Mouse (Mus musculus): ENCODE results near the gene Smad3. TPM values are rescaled to one million over a fixed set of nuclear protein-coding genes. Genes with fewer than 3 reads are reported as not detected.
A peak's percentile ranks its signal among the peaks of the same experiment; 100 is the strongest.

The Smad3 gene
- polyA plus RNA-seq, 1 experiment from 2014 or later: 8.7 TPM

- WGBS: 23% methylated on average over 2 of the region's 2 CpGs
- Histone ChIP-seq H3K4me1 (peaks cover 18% of the 10 kb centered on the region), H3K4me2 (no peak overlapping the region), H3K9me3 (replicated peaks) (no peaks in the 10 kb centered on the region), H3K27ac (replicated peaks) (no peak overlapping the region), H3K9ac (replicated peaks) (no peak overlapping the region), H3K4me3 (replicated peaks) (no peak overlapping the region), H3K36me3 (no peaks in the 10 kb centered on the region), H3K27me3 (replicated peaks) (no peaks in the 10 kb centered on the region)
- no peak for ATAC-seq (ENCODE audit: low FRiP score)
These were observed 29.3 kb upstream of the Smad3 start for GRCm38 (mm10) chr9:63787086-63787485.

DNA sequence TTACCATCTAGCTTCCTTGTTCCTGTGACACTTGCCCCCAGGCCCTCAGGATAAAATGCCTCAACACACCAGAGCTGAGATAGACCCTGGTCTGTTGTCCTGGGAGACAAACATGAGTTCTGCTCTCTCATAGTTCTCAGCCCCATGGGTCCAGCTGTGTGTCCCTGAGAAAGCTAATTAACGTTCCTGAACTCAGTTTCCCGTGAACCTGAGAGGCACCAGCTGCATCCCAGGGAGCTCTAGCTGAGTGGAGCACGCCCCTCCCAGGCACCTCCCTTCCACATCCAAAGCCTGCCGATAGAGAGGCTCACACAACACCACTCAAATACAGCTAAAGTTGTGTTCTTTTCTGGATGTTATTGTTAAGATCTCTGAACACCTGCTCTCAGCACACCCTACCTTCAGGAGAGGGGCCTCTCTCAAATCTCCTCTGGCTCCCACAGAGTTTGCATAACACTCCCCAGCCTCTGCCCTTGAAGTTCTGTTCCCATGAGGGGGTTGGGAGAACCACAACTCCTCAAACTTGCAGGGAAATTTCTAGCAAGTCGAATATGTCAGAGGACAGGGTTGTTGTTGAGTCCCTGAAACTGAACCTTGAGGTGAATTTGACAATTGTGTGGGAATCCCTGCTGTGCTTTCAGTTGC, 28.4 kb upstream of the Smad3 start:
- no peaks in the 10 kb centered on the region for H3K36me3 ChIP-seq
- peaks cover 12% of the 10 kb centered on the region for H3K4me1 ChIP-seq
- no peaks in the 10 kb centered on the region for H3K9me3 ChIP-seq (replicated peaks)
- H3K4me2 ChIP-seq: no peak overlapping the region
- H3K27ac ChIP-seq (replicated peaks): no peak overlapping the region
- 0 out of 2 replicates have a peak, but pooled peaks cover 4% of the 10 kb centered on the region for H3K27me3 ChIP-seq (replicated peaks)
- no peak overlapping the region for H3K4me3 ChIP-seq (replicated peaks)
- no peak overlapping the region for H3K9ac ChIP-seq (replicated peaks)
- WGBS: 18% methylated on average over 5 of the region's 5 CpGs
- no peak for ATAC-seq (ENCODE audit: low FRiP score)

DNA sequence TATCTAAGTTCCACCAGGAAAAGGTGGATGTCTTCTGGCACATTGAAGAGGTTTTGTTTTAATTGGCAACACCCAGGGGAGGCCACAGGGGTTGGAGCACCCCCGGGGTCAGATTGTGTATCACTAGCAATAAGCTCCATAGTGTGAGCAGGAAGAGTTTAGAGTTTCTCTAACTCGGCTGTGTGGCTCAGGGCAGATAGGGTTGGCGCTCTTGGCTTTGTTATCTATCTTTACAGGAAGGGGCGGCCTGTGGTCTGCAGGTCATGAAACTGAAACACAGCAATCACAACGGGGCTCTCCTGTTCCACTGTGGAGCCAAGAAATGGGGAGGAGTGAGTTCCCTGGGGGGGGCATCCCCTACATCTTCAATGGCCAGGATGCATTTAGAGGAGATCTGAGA, 27.7 kb upstream of the Smad3 start:
- no peak overlapping the region for H3K9ac ChIP-seq (replicated peaks)
- no peak for ATAC-seq (ENCODE audit: low FRiP score)
- WGBS: 66% methylated on average over 5 of the region's 5 CpGs

DNA sequence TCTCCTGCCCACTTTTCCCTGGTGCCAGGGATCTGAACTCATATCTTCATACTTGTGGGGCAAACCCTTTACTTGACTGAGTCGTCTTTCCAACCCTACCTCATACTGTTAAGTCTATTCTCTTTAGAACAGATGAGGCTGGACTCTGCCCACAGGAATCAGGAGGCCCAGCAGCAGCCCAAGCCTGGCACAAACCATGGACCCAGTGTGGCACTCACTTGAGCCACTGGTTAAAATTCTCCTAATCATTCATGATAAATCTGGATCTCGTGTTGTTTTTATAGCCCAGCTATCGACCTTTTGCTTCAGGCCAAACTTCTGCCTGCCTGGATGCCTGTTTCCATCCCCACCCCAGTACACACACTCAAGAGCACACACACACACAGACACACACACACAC, 26.8 kb upstream of the Smad3 start:
- no peak overlapping the region for H3K9ac ChIP-seq (replicated peaks)
- WGBS: 72% methylated on average over 3 of the region's 3 CpGs
- peaks cover 4% of the 10 kb centered on the region; the same call in 1 of the 2 replicates for H3K27me3 ChIP-seq (replicated peaks)
- no peaks in the 10 kb centered on the region for H3K9me3 ChIP-seq (replicated peaks)
- H3K4me3 ChIP-seq (replicated peaks): no peak overlapping the region
- H3K4me1 ChIP-seq: peaks cover 21% of the 10 kb centered on the region
- no peak for ATAC-seq (ENCODE audit: low FRiP score)
- H3K36me3 ChIP-seq: no peaks in the 10 kb centered on the region
- H3K27ac ChIP-seq (replicated peaks): no peak overlapping the region
- no peak overlapping the region for H3K4me2 ChIP-seq

More for the DNA sequence above, 27.7 kb upstream of the Smad3 start:
- Histone ChIP-seq H3K27ac (replicated peaks) (no peak overlapping the region), H3K9me3 (replicated peaks) (no peaks in the 10 kb centered on the region), H3K4me2 (no peak overlapping the region), H3K4me1 (peaks cover 14% of the 10 kb centered on the region), H3K36me3 (no peaks in the 10 kb centered on the region), H3K4me3 (replicated peaks) (no peak overlapping the region), H3K27me3 (replicated peaks) (peaks cover 4% of the 10 kb centered on the region; the same call in 1 of the 2 replicates)

DNA sequence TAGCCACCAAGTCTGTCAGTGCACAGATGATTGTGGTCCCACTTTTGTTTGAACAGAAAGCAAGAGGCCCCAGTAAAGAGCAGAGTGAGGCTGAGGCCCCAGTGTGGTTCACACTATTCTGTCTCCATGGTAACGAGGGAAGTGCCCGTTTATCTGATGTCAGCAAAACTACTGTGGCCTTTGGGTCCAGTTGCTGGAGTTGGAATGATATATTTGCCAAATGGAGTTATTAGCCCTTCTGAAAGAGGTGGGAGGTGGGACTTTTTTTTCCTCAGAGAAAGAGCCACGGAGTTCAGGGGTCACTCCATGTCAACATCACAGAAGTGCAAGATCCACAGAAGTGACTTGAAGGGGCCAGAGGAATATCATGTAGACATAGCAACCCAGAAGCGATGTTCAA, 24.9 kb upstream of the Smad3 start:
- no peak; the same call in 1 of the 2 replicates for ATAC-seq (ENCODE audit: low FRiP score)
- 11% methylated on average over 4 of the region's 4 CpGs for WGBS
- peaks cover 19% of the 10 kb centered on the region for H3K4me1 ChIP-seq
- no peak overlapping the region for H3K4me2 ChIP-seq
- H3K9ac ChIP-seq (replicated peaks): no peak overlapping the region
- H3K36me3 ChIP-seq: no peaks in the 10 kb centered on the region
- H3K4me3 ChIP-seq (replicated peaks): no peak overlapping the region
- no peaks in the 10 kb centered on the region for H3K9me3 ChIP-seq (replicated peaks)
- H3K27me3 ChIP-seq (replicated peaks): peaks cover 4% of the 10 kb centered on the region; the same call in 1 of the 2 replicates
- no peak overlapping the region; the same call in 1 of the 2 replicates for H3K27ac ChIP-seq (replicated peaks)

DNA sequence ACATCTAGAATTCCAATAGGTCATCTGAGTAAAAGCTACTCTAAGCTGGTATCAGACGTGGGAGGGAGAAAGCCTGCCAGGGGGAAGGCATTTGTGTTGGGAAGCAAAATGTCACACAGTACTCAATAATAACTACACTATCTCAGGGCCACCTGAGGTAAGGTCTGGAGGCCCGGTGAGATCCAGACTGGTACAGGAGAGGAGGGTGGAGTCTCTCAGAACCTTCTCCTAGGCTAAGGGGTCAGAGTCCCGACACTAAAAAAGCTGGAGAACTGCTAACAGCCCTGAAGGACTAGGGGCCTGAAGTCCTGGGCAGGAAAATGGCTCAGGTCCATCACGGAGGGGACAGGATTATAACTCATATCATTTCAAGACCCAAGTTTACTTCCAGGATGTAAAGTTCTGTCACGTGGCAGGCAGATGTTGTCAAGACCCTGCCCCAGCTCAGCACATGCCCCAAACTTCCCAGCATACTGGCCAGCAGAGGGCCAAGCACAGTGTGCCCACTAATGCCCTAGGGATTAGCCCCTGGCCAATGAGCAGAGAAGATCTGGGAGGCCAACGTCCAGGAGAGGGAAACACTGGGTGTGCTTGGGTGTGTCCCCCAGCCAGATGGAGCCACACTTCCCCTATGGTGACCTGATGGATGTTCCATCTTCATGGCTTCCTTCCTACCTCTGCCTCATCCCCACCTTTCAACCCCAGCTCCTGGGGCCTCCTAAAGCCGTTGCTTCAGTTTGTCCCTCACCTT, 24.1 kb upstream of the Smad3 start:
- no peaks in the 10 kb centered on the region for H3K9me3 ChIP-seq (replicated peaks)
- peaks cover 19% of the 10 kb centered on the region for H3K4me1 ChIP-seq
- H3K36me3 ChIP-seq: no peaks in the 10 kb centered on the region
- no peak for ATAC-seq (ENCODE audit: low FRiP score)
- H3K27ac ChIP-seq (replicated peaks): no peak overlapping the region
- no peak overlapping the region for H3K4me2 ChIP-seq
- H3K9ac ChIP-seq (replicated peaks): no peak overlapping the region
- peaks cover 4% of the 10 kb centered on the region; the same call in 1 of the 2 replicates for H3K27me3 ChIP-seq (replicated peaks)
- no peak overlapping the region for H3K4me3 ChIP-seq (replicated peaks)
- WGBS: 80% methylated on average over 7 of the region's 7 CpGs

DNA sequence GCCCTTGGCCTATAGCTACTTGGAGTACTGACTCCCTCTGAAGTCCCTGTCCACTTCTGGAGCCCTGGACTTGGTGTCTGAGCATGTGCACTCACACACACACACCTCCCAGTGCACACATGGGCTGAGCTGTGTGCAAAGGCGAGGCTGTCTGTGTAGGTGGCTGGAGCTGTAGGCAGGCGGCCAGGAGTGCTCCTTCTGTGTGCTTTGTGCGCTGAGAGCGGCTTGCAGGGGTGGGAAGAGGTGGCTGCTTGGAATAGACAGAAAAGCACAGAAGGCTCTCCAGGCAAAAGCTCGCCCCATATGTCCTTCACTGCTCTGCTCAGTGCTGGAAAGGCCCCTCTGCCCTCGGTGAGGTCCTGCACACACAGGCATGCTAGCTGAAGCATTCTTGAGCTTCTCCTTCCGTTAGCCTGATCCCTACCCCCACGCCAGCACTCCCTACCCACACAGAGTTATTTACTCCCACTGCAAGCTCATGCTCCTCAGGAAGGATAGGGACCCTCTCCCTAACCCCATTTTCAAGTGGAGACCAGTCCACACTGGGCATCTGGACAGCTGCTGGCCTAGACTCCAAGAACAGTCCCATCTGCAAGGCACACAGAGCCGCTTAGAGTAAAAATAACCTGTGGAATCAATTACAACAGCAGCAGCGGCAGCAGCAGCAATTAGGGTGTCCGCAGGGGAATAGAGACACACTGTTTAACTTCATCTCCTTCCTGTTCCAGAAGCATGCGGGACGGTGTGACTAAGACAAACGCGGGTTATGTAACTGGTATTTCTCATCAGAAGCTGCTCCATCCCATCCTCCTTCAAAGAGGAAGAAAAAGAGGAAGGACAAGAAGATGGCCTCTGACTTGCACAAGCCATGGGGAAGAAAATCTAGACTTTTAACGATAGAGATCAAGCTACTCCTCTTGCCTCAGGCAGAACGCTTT, 22.4 kb upstream of the Smad3 start:
- Histone ChIP-seq H3K4me3 (replicated peaks) (no peak overlapping the region), H3K27ac (replicated peaks) (0 out of 2 replicates have a peak overlapping the region, but pooled peaks have one; percentile 13), H3K9ac (replicated peaks) (no peak overlapping the region), H3K36me3 (no peaks in the 10 kb centered on the region), H3K9me3 (replicated peaks) (no peaks in the 10 kb centered on the region), H3K4me2 (no peak overlapping the region), H3K27me3 (replicated peaks) (peaks cover 4% of the 10 kb centered on the region; the same call in 1 of the 2 replicates), H3K4me1 (peaks cover 19% of the 10 kb centered on the region)
- WGBS: 55% methylated on average over 17 of the region's 17 CpGs
- ATAC-seq (ENCODE audit: low FRiP score): no peak

DNA sequence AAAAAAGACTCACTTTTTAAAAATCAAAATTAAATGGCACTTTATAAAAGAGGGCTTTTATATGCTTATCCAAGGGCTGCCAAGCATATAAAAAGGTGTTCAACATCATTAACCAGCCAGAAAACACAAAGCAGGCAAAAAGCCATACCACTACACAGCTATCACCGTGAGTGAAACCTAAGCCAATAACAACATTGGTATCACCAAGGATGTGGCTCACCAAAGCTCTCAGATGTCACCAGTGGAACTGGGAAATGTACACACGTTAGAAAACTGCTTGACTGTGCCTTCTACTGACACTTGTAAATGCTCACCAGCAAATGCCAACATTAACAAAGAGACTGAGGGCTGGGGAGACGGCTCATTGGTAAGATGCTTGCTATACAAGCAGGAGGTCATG, 18.9 kb upstream of the Smad3 start:
- H3K9ac ChIP-seq (replicated peaks): no peak overlapping the region
- no peak overlapping the region for H3K4me2 ChIP-seq
- no peaks in the 10 kb centered on the region for H3K36me3 ChIP-seq
- peaks cover 19% of the 10 kb centered on the region for H3K4me1 ChIP-seq
- ATAC-seq (ENCODE audit: low FRiP score): no peak
- H3K4me3 ChIP-seq (replicated peaks): no peak overlapping the region
- H3K9me3 ChIP-seq (replicated peaks): no peaks in the 10 kb centered on the region
- no peak overlapping the region for H3K27ac ChIP-seq (replicated peaks)
- H3K27me3 ChIP-seq (replicated peaks): peaks cover under 1% of the 10 kb centered on the region; the same call in 1 of the 2 replicates
- WGBS: 83% methylated on average over 3 of the region's 3 CpGs

- no peaks in the 10 kb centered on the region for H3K36me3 ChIP-seq
- no peaks in the 10 kb centered on the region for H3K9me3 ChIP-seq (replicated peaks)
- no peak overlapping the region for H3K9ac ChIP-seq (replicated peaks)
- ATAC-seq (ENCODE audit: low FRiP score): no peak
- H3K27me3 ChIP-seq (replicated peaks): no peaks in the 10 kb centered on the region
- WGBS: 77% methylated on average over 6 of the region's 6 CpGs
- H3K4me2 ChIP-seq: no peak overlapping the region
- H3K27ac ChIP-seq (replicated peaks): no peak overlapping the region
- no peak overlapping the region for H3K4me3 ChIP-seq (replicated peaks)
- H3K4me1 ChIP-seq: peaks cover 12% of the 10 kb centered on the region
These were observed 17.2 kb upstream of the Smad3 start for GRCm38 (mm10) chr9:63774854-63775483.

GRCm38 (mm10) chr9:63772452-63772851, 14.7 kb upstream of the Smad3 start:
- Histone ChIP-seq H3K4me2 (no peak overlapping the region), H3K36me3 (no peaks in the 10 kb centered on the region), H3K4me3 (replicated peaks) (no peak overlapping the region), H3K4me1 (peaks cover 10% of the 10 kb centered on the region; the same call in 1 of the 2 replicates), H3K9me3 (replicated peaks) (no peaks in the 10 kb centered on the region), H3K27me3 (replicated peaks) (no peaks in the 10 kb centered on the region), H3K27ac (replicated peaks) (no peak overlapping the region), H3K9ac (replicated peaks) (no peak overlapping the region)
- 56% methylated on average over 10 of the region's 10 CpGs for WGBS
- ATAC-seq (ENCODE audit: low FRiP score): no peak

DNA sequence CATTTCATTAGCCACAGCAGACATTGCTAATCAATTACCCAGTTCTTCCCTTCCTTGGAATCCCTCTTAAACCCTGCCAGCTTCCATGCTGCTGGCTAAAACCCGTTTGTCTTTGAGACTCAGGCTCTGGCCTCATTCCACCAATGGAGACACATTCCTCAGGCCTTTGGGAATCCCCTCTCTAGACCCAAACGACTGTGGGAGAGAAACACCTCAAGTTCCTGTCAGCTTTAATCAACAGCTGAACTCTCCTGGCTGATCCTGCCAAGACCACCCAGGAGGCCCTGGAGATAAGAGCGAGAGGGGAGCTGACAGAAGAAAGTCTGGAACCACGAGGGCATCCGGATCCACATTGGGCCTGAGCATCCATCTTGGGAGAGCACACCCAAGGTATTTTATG, 13.9 kb upstream of the Smad3 start:
- no peak overlapping the region for H3K27ac ChIP-seq (replicated peaks)
- 66% methylated on average over 5 of the region's 5 CpGs for WGBS

More for the DNA sequence above, 13.9 kb upstream of the Smad3 start:
- Histone ChIP-seq H3K36me3 (no peaks in the 10 kb centered on the region), H3K4me2 (no peak overlapping the region), H3K9ac (replicated peaks) (no peak overlapping the region), H3K4me3 (replicated peaks) (no peak overlapping the region), H3K4me1 (peaks cover 10% of the 10 kb centered on the region; the same call in 1 of the 2 replicates), H3K27me3 (replicated peaks) (no peaks in the 10 kb centered on the region), H3K9me3 (replicated peaks) (no peaks in the 10 kb centered on the region)
- no peak for ATAC-seq (ENCODE audit: low FRiP score)

Measured in neural tube, embryonic 15.5 days (tissue).